Mouse (Mus musculus): Measurements from ENCODE around the gene Txnrd3. TPM values are rescaled to one million over a fixed set of nuclear protein-coding genes. Genes with fewer than 3 reads are reported as not detected.

The Txnrd3 gene
- polyA plus RNA-seq, 1 experiment from 2014 or later = 9.2 TPM

GRCm38 (mm10) chr6:89628045-89628785, 15.6 kb upstream of the Txnrd3 start:
- WGBS = 64% methylated on average over 8 of the region's 8 CpGs
- no peaks in the 10 kb centered on the region for H3K36me3 ChIP-seq (replicated peaks)
- H3K4me3 ChIP-seq = no peak overlapping the region
- DNase-seq (ENCODE audit: low spot score) = no peak
- no peaks in the 10 kb centered on the region for H3K9me3 ChIP-seq
- H3K4me1 ChIP-seq = peaks cover 3% of the 10 kb centered on the region
- no peak overlapping the region for H3K27ac ChIP-seq (replicated peaks)
- H3K27me3 ChIP-seq (replicated peaks; ENCODE audit: low read depth, poor library complexity, severe bottlenecking) = no peaks in the 10 kb centered on the region; the same call in 1 of the 2 replicates

GRCm38 (mm10) chr6:89631809-89632562, 11.8 kb upstream of the Txnrd3 start:
- no peak overlapping the region for H3K27ac ChIP-seq (replicated peaks)
- peaks cover 6% of the 10 kb centered on the region for H3K4me1 ChIP-seq
- DNase-seq (ENCODE audit: low spot score) = peak; percentile 70
- no peak overlapping the region for H3K4me3 ChIP-seq
- 11% methylated on average over 10 of the region's 10 CpGs for WGBS
- H3K9me3 ChIP-seq = no peaks in the 10 kb centered on the region
- H3K36me3 ChIP-seq (replicated peaks) = no peaks in the 10 kb centered on the region
- no peaks in the 10 kb centered on the region; the same call in 1 of the 2 replicates for H3K27me3 ChIP-seq (replicated peaks; ENCODE audit: low read depth, poor library complexity, severe bottlenecking)

GRCm38 (mm10) chr6:89633115-89633514, 10.7 kb upstream of the Txnrd3 start:
- 77% methylated on average over 7 of the region's 7 CpGs for WGBS
- no peak overlapping the region for H3K27ac ChIP-seq (replicated peaks)
- H3K9me3 ChIP-seq = no peaks in the 10 kb centered on the region
- H3K36me3 ChIP-seq (replicated peaks) = no peaks in the 10 kb centered on the region
- no peak for DNase-seq (ENCODE audit: low spot score)
- peaks cover 6% of the 10 kb centered on the region for H3K4me1 ChIP-seq
- H3K27me3 ChIP-seq (replicated peaks; ENCODE audit: low read depth, poor library complexity, severe bottlenecking) = no peaks in the 10 kb centered on the region; the same call in 1 of the 2 replicates
- H3K4me3 ChIP-seq = no peak overlapping the region

GRCm38 (mm10) chr6:89634400-89634799, 9.4 kb upstream of the Txnrd3 start:
- no peaks in the 10 kb centered on the region for H3K9me3 ChIP-seq
- 46% methylated on average over 8 of the region's 8 CpGs for WGBS
- no peak overlapping the region for H3K27ac ChIP-seq (replicated peaks)
- H3K4me3 ChIP-seq = no peak overlapping the region
- H3K36me3 ChIP-seq (replicated peaks) = no peaks in the 10 kb centered on the region
- no peaks in the 10 kb centered on the region; the same call in 1 of the 2 replicates for H3K27me3 ChIP-seq (replicated peaks; ENCODE audit: low read depth, poor library complexity, severe bottlenecking)
- DNase-seq (ENCODE audit: low spot score) = no peak
- peaks cover 6% of the 10 kb centered on the region for H3K4me1 ChIP-seq

GRCm38 (mm10) chr6:89637977-89638376, 5.8 kb upstream of the Txnrd3 start:
- Histone ChIP-seq H3K4me1 (peaks cover 3% of the 10 kb centered on the region), H3K4me3 (no peak overlapping the region), H3K9me3 (no peaks in the 10 kb centered on the region), H3K27me3 (replicated peaks; ENCODE audit: low read depth, poor library complexity, severe bottlenecking) (no peaks in the 10 kb centered on the region), H3K36me3 (replicated peaks) (no peaks in the 10 kb centered on the region), H3K27ac (replicated peaks) (no peak overlapping the region)
- WGBS = 77% methylated on average over 4 of the region's 4 CpGs
- DNase-seq (ENCODE audit: low spot score) = no peak

- Histone ChIP-seq H3K36me3 (replicated peaks) (no peaks in the 10 kb centered on the region), H3K9me3 (no peaks in the 10 kb centered on the region), H3K27ac (replicated peaks) (no peak overlapping the region), H3K4me1 (peaks cover 13% of the 10 kb centered on the region), H3K27me3 (replicated peaks; ENCODE audit: low read depth, poor library complexity, severe bottlenecking) (no peaks in the 10 kb centered on the region), H3K4me3 (no peak overlapping the region)
- DNase-seq (ENCODE audit: low spot score) = peak; percentile 51
- 39% methylated on average over 2 of the region's 2 CpGs for WGBS
Observed at GRCm38 (mm10) chr6:89639025-89639424, 4.8 kb upstream of the Txnrd3 start.

GRCm38 (mm10) chr6:89644271-89645075, 685 bp downstream of the Txnrd3 start:
- DNase-seq (ENCODE audit: low spot score) = peak; percentile 94
- under 1% methylated on average over 41 of the region's 41 CpGs for WGBS
- H3K27me3 ChIP-seq (replicated peaks; ENCODE audit: low read depth, poor library complexity, severe bottlenecking) = no peaks in the 10 kb centered on the region
- peak overlapping the region; percentile 81 for H3K4me3 ChIP-seq
- peak overlapping the region; percentile 91 for H3K27ac ChIP-seq (replicated peaks)
- H3K9me3 ChIP-seq = no peaks in the 10 kb centered on the region
- no peaks in the 10 kb centered on the region for H3K36me3 ChIP-seq (replicated peaks)
- peaks cover 12% of the 10 kb centered on the region; the same call in 1 of the 2 replicates for H3K4me1 ChIP-seq

- Histone ChIP-seq H3K27me3 (replicated peaks; ENCODE audit: low read depth, poor library complexity, severe bottlenecking) (no peaks in the 10 kb centered on the region), H3K4me1 (no peaks in the 10 kb centered on the region), H3K27ac (replicated peaks) (no peak overlapping the region), H3K4me3 (no peak overlapping the region), H3K36me3 (replicated peaks) (no peaks in the 10 kb centered on the region), H3K9me3 (no peaks in the 10 kb centered on the region)
- DNase-seq (ENCODE audit: low spot score) = no peak
- WGBS = 93% methylated on average over 8 of the region's 8 CpGs
Observed at GRCm38 (mm10) chr6:89649897-89650296, 6.1 kb downstream of the Txnrd3 start.

GRCm38 (mm10) chr6:89651770-89652169, 8.0 kb downstream of the Txnrd3 start:
- no peak for DNase-seq (ENCODE audit: low spot score)

GRCm38 (mm10) chr6:89655011-89655410, 11.2 kb downstream of the Txnrd3 start:
- Histone ChIP-seq H3K4me1 (no peaks in the 10 kb centered on the region), H3K27me3 (replicated peaks; ENCODE audit: low read depth, poor library complexity, severe bottlenecking) (no peaks in the 10 kb centered on the region), H3K4me3 (no peak overlapping the region), H3K36me3 (replicated peaks) (no peaks in the 10 kb centered on the region), H3K27ac (replicated peaks) (no peak overlapping the region), H3K9me3 (no peaks in the 10 kb centered on the region)
- DNase-seq (ENCODE audit: low spot score) = no peak
- WGBS = 92% methylated on average over 3 of the region's 3 CpGs

More at GRCm38 (mm10) chr6:89651770-89652169, 8.0 kb downstream of the Txnrd3 start:
- Histone ChIP-seq H3K27ac (replicated peaks) (no peak overlapping the region), H3K36me3 (replicated peaks) (no peaks in the 10 kb centered on the region), H3K4me1 (no peaks in the 10 kb centered on the region), H3K4me3 (no peak overlapping the region), H3K27me3 (replicated peaks; ENCODE audit: low read depth, poor library complexity, severe bottlenecking) (no peaks in the 10 kb centered on the region), H3K9me3 (no peaks in the 10 kb centered on the region)

GRCm38 (mm10) chr6:89658342-89658741, 14.6 kb downstream of the Txnrd3 start:
- Histone ChIP-seq H3K27me3 (replicated peaks; ENCODE audit: low read depth, poor library complexity, severe bottlenecking) (no peaks in the 10 kb centered on the region), H3K36me3 (replicated peaks) (peaks cover 3% of the 10 kb centered on the region; the same call in 1 of the 2 replicates), H3K27ac (replicated peaks) (no peak overlapping the region), H3K9me3 (no peaks in the 10 kb centered on the region), H3K4me3 (no peak overlapping the region), H3K4me1 (no peaks in the 10 kb centered on the region)
- WGBS = 78% methylated on average over 3 of the region's 3 CpGs
- DNase-seq (ENCODE audit: low spot score) = no peak

GRCm38 (mm10) chr6:89658931-89659330, 15.1 kb downstream of the Txnrd3 start:
- no peak overlapping the region for H3K27ac ChIP-seq (replicated peaks)
- WGBS = 87% methylated on average over 6 of the region's 6 CpGs
- no peak overlapping the region for H3K4me3 ChIP-seq
- no peaks in the 10 kb centered on the region for H3K4me1 ChIP-seq
- H3K9me3 ChIP-seq = 0 out of 2 replicates have a peak, but pooled peaks cover 1% of the 10 kb centered on the region
- no peak for DNase-seq (ENCODE audit: low spot score)
- peaks cover 9% of the 10 kb centered on the region for H3K36me3 ChIP-seq (replicated peaks)
- H3K27me3 ChIP-seq (replicated peaks; ENCODE audit: low read depth, poor library complexity, severe bottlenecking) = no peaks in the 10 kb centered on the region
